Mouse (Mus musculus) myocyte (in vitro differentiated cells): ENCODE measurements around the gene Stpg4. TPM values are rescaled to one million over a fixed set of nuclear protein-coding genes. Genes with fewer than 3 reads are reported as not detected.

ENCODE experiments used
- H3K27me3 ChIP-seq: one replicate; pipeline ENCODE4 v1.6.1; 2011; ENCODE audit not compliant: control insufficient read depth, insufficient read depth, insufficient read length
- H3K36me3 ChIP-seq: one replicate; pipeline ENCODE4 v1.6.1; 2011; ENCODE audit not compliant: control insufficient read depth, insufficient read depth
- H3K4me2 ChIP-seq: one replicate; pipeline ENCODE4 v1.6.1; 2011; ENCODE audit warnings: low read depth, control low read depth
- H3K4me3 ChIP-seq: one replicate; pipeline ENCODE4 v1.5.1; 2011; ENCODE audit warnings: mild to moderate bottlenecking, control low read depth, moderate library complexity
- H3K79me2 ChIP-seq: one replicate; pipeline ENCODE4 v1.6.1; 2011; ENCODE audit not compliant: control insufficient read depth, insufficient read depth
- H3ac ChIP-seq: one replicate; pipeline ENCODE4 v1.6.1; 2011; ENCODE audit not compliant: control insufficient read depth, insufficient read length
- CEBPB ChIP-seq: IDR thresholded peaks from 2 replicates; pipeline ENCODE4 v1.6.1; 2011; ENCODE audit warnings: mild to moderate bottlenecking, moderate library complexity; ENCODE audit not compliant: poor library complexity, insufficient read depth, severe bottlenecking
- E2F4 ChIP-seq: IDR thresholded peaks from one replicate; pipeline ENCODE4 v1.6.1; 2011; ENCODE audit warnings: mild to moderate bottlenecking, control low read depth, moderate library complexity; ENCODE audit not compliant: insufficient read depth
- MAX ChIP-seq: IDR thresholded peaks from one replicate; pipeline ENCODE4 v1.6.1; 2011; ENCODE audit warnings: low read depth, mild to moderate bottlenecking, control low read depth
- MYOD1 ChIP-seq, 3 experiments: IDR thresholded peaks; one replicate each; pipeline ENCODE4 v1.6.1; 2011; ENCODE audit warnings: control low read depth in 2 of 3, low read depth in 2 of 3, mild to moderate bottlenecking in 2 of 3, moderate library complexity in 1 of 3; ENCODE audit not compliant: insufficient read length in 2 of 3, control insufficient read depth in 1 of 3
- MYOG ChIP-seq, 3 experiments: IDR thresholded peaks; one replicate each; pipeline ENCODE4 v1.6.1; 2011; ENCODE audit warnings: control low read depth in 2 of 3, low read depth in 2 of 3, mild to moderate bottlenecking in 2 of 3; ENCODE audit not compliant: insufficient read length in 2 of 3, control insufficient read depth in 1 of 3, insufficient read depth in 1 of 3
- POLR2A ChIP-seq: IDR thresholded peaks from one replicate; pipeline ENCODE4 v1.6.1; 2011; ENCODE audit warnings: low read depth, mild to moderate bottlenecking, control low read depth, moderate library complexity; ENCODE audit not compliant: insufficient read length
- POLR2AphosphoS2 ChIP-seq: IDR thresholded peaks from one replicate; pipeline ENCODE4 v1.6.1; 2011; ENCODE audit warnings: low read depth, control low read depth; ENCODE audit not compliant: insufficient read length
- REST ChIP-seq: IDR thresholded peaks from one replicate; pipeline ENCODE4 v1.6.1; 2011; ENCODE audit warnings: mild to moderate bottlenecking, control low read depth, moderate library complexity; ENCODE audit not compliant: insufficient read depth, insufficient read length
- SRF ChIP-seq: IDR thresholded peaks from one replicate; pipeline ENCODE4 v1.6.1; 2011; ENCODE audit warnings: low read depth; ENCODE audit not compliant: control insufficient read depth, insufficient read length
- TCF12 ChIP-seq: IDR thresholded peaks from one replicate; pipeline ENCODE4 v1.6.1; 2011; ENCODE audit warnings: mild to moderate bottlenecking, control low read depth; ENCODE audit not compliant: poor library complexity, insufficient read depth, severe bottlenecking
- TCF3 ChIP-seq: IDR thresholded peaks from one replicate; pipeline ENCODE4 v1.6.1; 2011; ENCODE audit warnings: low read depth, control low read depth; ENCODE audit not compliant: insufficient read length
- USF1 ChIP-seq: IDR thresholded peaks from one replicate; pipeline ENCODE4 v1.6.1; 2011; ENCODE audit warnings: low read depth, mild to moderate bottlenecking, control low read depth, moderate library complexity
- polyA plus RNA-seq: library from polyadenylated mRNA; unstranded; fragments of >200 nt; fragmentation: generic; extraction: Trizol; gene quantifications from one replicate; pipeline ENCODE4 v1.2.1, GENCODE M21; 2012; ENCODE audit warnings: missing spikeins

The Stpg4 gene
- polyA plus RNA-seq, 1 experiment, result not detected

DNA sequence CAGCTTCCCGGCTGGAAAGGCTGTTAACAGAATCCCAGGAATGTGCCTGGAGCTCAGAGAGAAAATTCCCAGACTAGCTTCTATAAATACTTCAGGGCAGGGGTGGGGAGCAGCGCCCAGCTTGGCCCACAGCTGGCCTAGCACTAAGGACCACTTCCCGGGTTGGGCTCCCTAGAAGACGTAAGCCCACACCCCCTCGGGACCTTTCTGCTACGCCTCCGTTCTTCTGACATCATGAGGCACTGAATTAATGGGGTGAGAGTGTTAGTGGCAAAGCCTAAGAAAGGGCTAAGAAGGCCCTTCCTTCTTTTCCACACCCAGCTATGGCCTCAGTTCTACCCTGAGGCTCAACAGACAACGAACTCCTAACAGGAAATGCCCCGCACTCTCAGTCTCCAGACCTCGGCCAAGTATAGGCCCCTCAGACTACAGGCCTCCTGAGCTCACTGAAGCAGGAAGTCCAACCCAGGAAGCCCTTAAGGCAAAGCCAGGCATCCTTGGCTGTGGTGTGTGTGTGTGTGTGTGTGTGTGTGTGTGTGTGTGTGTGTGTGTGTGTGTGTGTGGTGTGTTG is 51.5 kb downstream of the Stpg4 start:
- no peaks in the 10 kb centered on the region for H3K27me3 ChIP-seq
- H3K4me2 ChIP-seq, result peak overlapping the region; percentile 27
- no peaks in the 10 kb centered on the region for H3K36me3 ChIP-seq
- H3ac ChIP-seq, result no peak overlapping the region
- H3K79me2 ChIP-seq, result no peaks in the 10 kb centered on the region
- no peak for TF ChIP-seq E2F4
- TF ChIP-seq MYOD1 (IDR thresholded peaks at IDR 0.05; ENCODE audit: control insufficient read depth in 1 of 3, insufficient read length in 2 of 3, low read depth in 2 of 3), result peak in 1 of 3 experiments; percentile 67
- TF ChIP-seq TCF12, result peak; percentile 19
- peak in 1 of 3 experiments; percentile 56 for TF ChIP-seq MYOG (IDR thresholded peaks at IDR 0.05; ENCODE audit: control insufficient read depth in 1 of 3, insufficient read depth in 1 of 3, insufficient read length in 2 of 3, low read depth in 2 of 3)
- no peak for TF ChIP-seq POLR2AphosphoS2
- no peak for TF ChIP-seq SRF
- TF ChIP-seq REST, result no peak
- TF ChIP-seq USF1, result no peak
- TF ChIP-seq TCF3, result no peak
- TF ChIP-seq POLR2A, result no peak
- TF ChIP-seq MAX, result no peak
- no peak for TF ChIP-seq CEBPB
- no peak overlapping the region for H3K4me3 ChIP-seq

DNA sequence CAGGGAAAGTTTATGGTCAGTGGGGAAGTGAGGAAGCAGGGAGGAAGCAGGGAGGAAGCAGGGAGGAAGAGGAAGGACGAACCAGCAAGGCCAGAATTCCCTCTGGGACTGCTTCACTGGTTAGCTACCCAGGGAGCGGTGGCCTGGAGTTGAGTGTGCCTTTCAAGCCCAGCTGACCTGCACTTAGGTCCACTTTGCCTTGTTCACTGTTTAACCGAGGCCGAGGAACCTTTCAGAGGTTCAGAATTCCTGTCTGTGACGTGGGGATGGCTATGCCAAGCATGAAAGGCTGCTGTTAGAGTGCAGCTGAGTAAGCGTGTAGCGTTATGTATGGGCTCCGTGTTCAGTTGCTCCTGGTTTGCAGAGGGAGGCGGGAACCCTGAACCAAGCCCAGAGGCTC is 54.2 kb downstream of the Stpg4 start:
- Histone ChIP-seq H3ac (no peak overlapping the region), H3K4me3 (no peak overlapping the region), H3K27me3 (no peaks in the 10 kb centered on the region), H3K4me2 (no peak overlapping the region), H3K79me2 (no peaks in the 10 kb centered on the region), H3K36me3 (no peaks in the 10 kb centered on the region)
- TF ChIP-seq CEBPB, result no peak
- no peak for TF ChIP-seq E2F4
- no peak for TF ChIP-seq REST
- TF ChIP-seq MYOG (IDR thresholded peaks at IDR 0.05; ENCODE audit: control insufficient read depth in 1 of 3, insufficient read depth in 1 of 3, insufficient read length in 2 of 3, low read depth in 2 of 3), result no peak
- TF ChIP-seq TCF12, result no peak
- TF ChIP-seq USF1, result no peak
- TF ChIP-seq TCF3, result no peak
- TF ChIP-seq POLR2AphosphoS2, result no peak

DNA sequence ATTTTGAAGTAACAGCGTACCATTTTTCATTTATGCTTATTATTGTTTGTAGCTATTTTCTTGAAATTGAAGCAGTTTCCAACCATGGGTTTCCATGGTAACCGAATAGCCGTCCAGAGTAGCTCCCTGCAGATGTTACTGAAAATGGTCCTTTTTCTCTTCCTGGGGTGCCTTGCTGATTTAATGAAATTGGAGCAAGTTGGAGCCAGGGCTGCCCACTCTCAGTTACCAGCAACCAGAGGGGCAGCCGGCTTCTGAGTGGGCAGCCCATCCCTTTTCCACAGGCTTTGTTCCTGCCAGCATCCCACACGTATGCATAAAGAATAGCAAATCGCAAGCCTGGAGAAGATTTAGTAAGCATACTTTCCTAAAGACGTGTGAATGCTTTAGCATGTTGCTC is 55.4 kb downstream of the Stpg4 start:
- TF ChIP-seq MYOG (IDR thresholded peaks at IDR 0.05; ENCODE audit: control insufficient read depth in 1 of 3, insufficient read depth in 1 of 3, insufficient read length in 2 of 3, low read depth in 2 of 3), result no peak
- TF ChIP-seq MAX, result no peak
- TF ChIP-seq POLR2A, result no peak
- no peak for TF ChIP-seq MYOD1 (IDR thresholded peaks at IDR 0.05; ENCODE audit: control insufficient read depth in 1 of 3, insufficient read length in 2 of 3, low read depth in 2 of 3)
- TF ChIP-seq POLR2AphosphoS2, result no peak
- no peak for TF ChIP-seq REST
- no peak for TF ChIP-seq CEBPB
- no peak for TF ChIP-seq USF1
- no peak for TF ChIP-seq SRF
- no peak for TF ChIP-seq E2F4
- TF ChIP-seq TCF3, result no peak
- TF ChIP-seq TCF12, result no peak
- no peak overlapping the region for H3K4me3 ChIP-seq
- no peaks in the 10 kb centered on the region for H3K79me2 ChIP-seq
- H3K4me2 ChIP-seq, result no peak overlapping the region
- no peaks in the 10 kb centered on the region for H3K36me3 ChIP-seq
- H3ac ChIP-seq, result no peak overlapping the region
- H3K27me3 ChIP-seq, result no peaks in the 10 kb centered on the region

DNA sequence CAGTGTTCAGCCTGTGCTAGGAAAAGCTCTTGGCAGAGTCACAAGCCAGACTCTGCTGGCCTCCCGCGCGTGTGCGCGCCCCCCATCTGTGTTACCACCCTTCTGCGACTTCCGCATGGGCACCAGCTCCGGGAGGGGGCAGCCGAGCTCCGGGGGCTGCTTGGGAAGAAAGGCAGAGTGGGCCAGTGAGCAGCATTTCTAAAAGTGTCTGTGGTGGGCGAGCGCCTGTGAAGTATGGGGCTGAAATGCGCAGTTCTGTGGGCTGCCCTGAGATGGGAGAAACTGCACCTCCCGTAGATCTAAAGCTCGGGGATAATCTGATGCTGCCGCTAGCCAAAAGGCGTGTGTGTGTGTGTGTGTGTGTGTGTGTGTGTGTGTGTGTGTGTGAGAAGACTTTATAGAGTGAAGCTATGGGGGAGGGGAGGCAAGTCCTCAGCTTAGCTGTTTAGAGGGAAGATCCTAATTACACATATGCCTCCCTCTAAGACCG is 58.2 kb downstream of the Stpg4 start:
- Histone ChIP-seq H3K27me3 (no peaks in the 10 kb centered on the region), H3K36me3 (no peaks in the 10 kb centered on the region), H3K4me3 (no peak overlapping the region), H3K4me2 (no peak overlapping the region), H3K79me2 (no peaks in the 10 kb centered on the region), H3ac (no peak overlapping the region)
- TF ChIP-seq MYOG (IDR thresholded peaks at IDR 0.05; ENCODE audit: control insufficient read depth in 1 of 3, insufficient read depth in 1 of 3, insufficient read length in 2 of 3, low read depth in 2 of 3), result no peak
- TF ChIP-seq TCF3, result no peak
- TF ChIP-seq SRF, result no peak
- no peak for TF ChIP-seq CEBPB
- TF ChIP-seq POLR2A, result no peak
- no peak for TF ChIP-seq MYOD1 (IDR thresholded peaks at IDR 0.05; ENCODE audit: control insufficient read depth in 1 of 3, insufficient read length in 2 of 3, low read depth in 2 of 3)
- TF ChIP-seq MAX, result no peak
- no peak for TF ChIP-seq POLR2AphosphoS2
- TF ChIP-seq TCF12, result no peak
- TF ChIP-seq E2F4, result no peak
- no peak for TF ChIP-seq REST
- no peak for TF ChIP-seq USF1
